Mouse (Mus musculus) myocyte (in vitro differentiated cells): ENCODE results near the gene Hdac5. TPM values are rescaled to one million over a fixed set of nuclear protein-coding genes. Genes with fewer than 3 reads are reported as not detected.
A peak's percentile ranks its signal among the peaks of the same experiment; 100 is the strongest.

ENCODE experiments used
- H3K27me3 ChIP-seq: one replicate; pipeline ENCODE4 v1.6.1; 2011; ENCODE audit not compliant: control insufficient read depth, insufficient read depth, insufficient read length
- H3K36me3 ChIP-seq: one replicate; pipeline ENCODE4 v1.6.1; 2011; ENCODE audit not compliant: control insufficient read depth, insufficient read depth
- H3K4me2 ChIP-seq: one replicate; pipeline ENCODE4 v1.6.1; 2011; ENCODE audit warnings: low read depth, control low read depth
- H3K4me3 ChIP-seq: one replicate; pipeline ENCODE4 v1.5.1; 2011; ENCODE audit warnings: mild to moderate bottlenecking, control low read depth, moderate library complexity
- H3K79me2 ChIP-seq: one replicate; pipeline ENCODE4 v1.6.1; 2011; ENCODE audit not compliant: control insufficient read depth, insufficient read depth
- H3ac ChIP-seq: one replicate; pipeline ENCODE4 v1.6.1; 2011; ENCODE audit not compliant: control insufficient read depth, insufficient read length
- CEBPB ChIP-seq: IDR thresholded peaks from 2 replicates; pipeline ENCODE4 v1.6.1; 2011; ENCODE audit warnings: mild to moderate bottlenecking, moderate library complexity; ENCODE audit not compliant: poor library complexity, insufficient read depth, severe bottlenecking
- E2F4 ChIP-seq: IDR thresholded peaks from one replicate; pipeline ENCODE4 v1.6.1; 2011; ENCODE audit warnings: mild to moderate bottlenecking, control low read depth, moderate library complexity; ENCODE audit not compliant: insufficient read depth
- MAX ChIP-seq: IDR thresholded peaks from one replicate; pipeline ENCODE4 v1.6.1; 2011; ENCODE audit warnings: low read depth, mild to moderate bottlenecking, control low read depth
- MYOD1 ChIP-seq, 3 experiments: IDR thresholded peaks; one replicate each; pipeline ENCODE4 v1.6.1; 2011; ENCODE audit warnings: control low read depth in 2 of 3, low read depth in 2 of 3, mild to moderate bottlenecking in 2 of 3, moderate library complexity in 1 of 3; ENCODE audit not compliant: insufficient read length in 2 of 3, control insufficient read depth in 1 of 3
- MYOG ChIP-seq, 3 experiments: IDR thresholded peaks; one replicate each; pipeline ENCODE4 v1.6.1; 2011; ENCODE audit warnings: control low read depth in 2 of 3, low read depth in 2 of 3, mild to moderate bottlenecking in 2 of 3; ENCODE audit not compliant: insufficient read length in 2 of 3, control insufficient read depth in 1 of 3, insufficient read depth in 1 of 3
- POLR2A ChIP-seq: IDR thresholded peaks from one replicate; pipeline ENCODE4 v1.6.1; 2011; ENCODE audit warnings: low read depth, mild to moderate bottlenecking, control low read depth, moderate library complexity; ENCODE audit not compliant: insufficient read length
- POLR2AphosphoS2 ChIP-seq: IDR thresholded peaks from one replicate; pipeline ENCODE4 v1.6.1; 2011; ENCODE audit warnings: low read depth, control low read depth; ENCODE audit not compliant: insufficient read length
- REST ChIP-seq: IDR thresholded peaks from one replicate; pipeline ENCODE4 v1.6.1; 2011; ENCODE audit warnings: mild to moderate bottlenecking, control low read depth, moderate library complexity; ENCODE audit not compliant: insufficient read depth, insufficient read length
- SRF ChIP-seq: IDR thresholded peaks from one replicate; pipeline ENCODE4 v1.6.1; 2011; ENCODE audit warnings: low read depth; ENCODE audit not compliant: control insufficient read depth, insufficient read length
- TCF12 ChIP-seq: IDR thresholded peaks from one replicate; pipeline ENCODE4 v1.6.1; 2011; ENCODE audit warnings: mild to moderate bottlenecking, control low read depth; ENCODE audit not compliant: poor library complexity, insufficient read depth, severe bottlenecking
- TCF3 ChIP-seq: IDR thresholded peaks from one replicate; pipeline ENCODE4 v1.6.1; 2011; ENCODE audit warnings: low read depth, control low read depth; ENCODE audit not compliant: insufficient read length
- USF1 ChIP-seq: IDR thresholded peaks from one replicate; pipeline ENCODE4 v1.6.1; 2011; ENCODE audit warnings: low read depth, mild to moderate bottlenecking, control low read depth, moderate library complexity
- polyA plus RNA-seq: library from polyadenylated mRNA; unstranded; fragments of >200 nt; fragmentation: generic; extraction: Trizol; gene quantifications from one replicate; pipeline ENCODE4 v1.2.1, GENCODE M21; 2012; ENCODE audit warnings: missing spikeins

Hdac5 gene
- polyA plus RNA-seq, 1 experiment: 77.3 TPM

DNA sequence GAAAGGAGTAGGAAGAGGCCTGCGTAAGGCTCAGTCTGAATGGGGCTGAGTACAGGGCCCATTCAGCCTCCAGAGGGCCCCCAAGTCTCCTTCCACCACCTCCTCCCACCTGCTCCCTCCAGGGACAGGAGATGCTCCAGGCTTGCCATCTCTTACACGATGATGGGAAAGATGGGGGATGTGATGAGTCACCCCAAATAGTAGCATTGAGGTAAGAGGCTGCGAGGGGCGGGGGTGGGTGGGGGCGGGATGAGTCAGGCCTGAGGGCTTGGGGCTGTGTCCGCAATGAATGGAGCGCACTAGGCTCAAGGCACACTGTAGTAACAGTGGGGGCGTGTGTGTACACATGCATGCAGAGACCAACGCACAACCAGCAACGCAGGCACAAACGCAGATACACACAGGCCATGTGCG, 28.6 kb downstream of the Hdac5 start:
- Histone ChIP-seq H3K36me3 (peaks cover 22% of the 10 kb centered on the region), H3K4me2 (peak overlapping the region; percentile 22), H3K4me3 (no peak overlapping the region), H3ac (no peak overlapping the region), H3K27me3 (no peaks in the 10 kb centered on the region), H3K79me2 (no peaks in the 10 kb centered on the region)
- peak; percentile 32 for TF ChIP-seq POLR2A
- peak; percentile 73 for TF ChIP-seq CEBPB
- peak in 1 of 3 experiments; percentile 38 for TF ChIP-seq MYOD1 (IDR thresholded peaks at IDR 0.05; ENCODE audit: control insufficient read depth in 1 of 3, insufficient read length in 2 of 3, low read depth in 2 of 3)
- TF ChIP-seq MYOG (IDR thresholded peaks at IDR 0.05; ENCODE audit: control insufficient read depth in 1 of 3, insufficient read depth in 1 of 3, insufficient read length in 2 of 3, low read depth in 2 of 3): peak in 1 of 3 experiments; percentile 5
- no peak for TF ChIP-seq MAX
- peak; percentile 60 for TF ChIP-seq POLR2AphosphoS2
- no peak for TF ChIP-seq TCF3

DNA sequence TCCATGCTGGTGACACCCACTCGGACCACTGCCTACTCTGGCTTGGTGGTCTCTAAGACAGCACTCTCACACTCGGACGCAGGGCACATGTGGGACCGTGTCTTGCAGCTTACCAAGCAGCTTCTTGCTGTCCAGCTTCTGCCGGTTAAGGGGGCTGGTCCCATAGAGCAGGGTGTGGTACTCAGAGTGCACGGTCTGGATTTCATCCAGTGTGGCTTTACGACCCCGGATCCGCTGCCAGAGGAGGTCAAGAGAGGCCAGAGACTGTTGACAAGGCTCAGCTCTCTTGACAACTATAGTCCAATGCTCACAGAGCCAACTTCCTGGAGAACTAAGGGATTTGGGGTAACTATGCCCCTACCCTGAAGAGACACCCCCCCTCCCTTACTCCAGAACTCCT, 30.1 kb downstream of the Hdac5 start:
- H3K4me3 ChIP-seq: no peak overlapping the region
- no peak overlapping the region for H3K4me2 ChIP-seq
- no peaks in the 10 kb centered on the region for H3K27me3 ChIP-seq
- H3K79me2 ChIP-seq: no peaks in the 10 kb centered on the region
- no peak for TF ChIP-seq SRF
- no peak for TF ChIP-seq CEBPB
- TF ChIP-seq REST: no peak
- TF ChIP-seq POLR2A: no peak
- TF ChIP-seq MAX: no peak
- no peak for TF ChIP-seq MYOD1 (IDR thresholded peaks at IDR 0.05; ENCODE audit: control insufficient read depth in 1 of 3, insufficient read length in 2 of 3, low read depth in 2 of 3)
- TF ChIP-seq TCF12: no peak
- TF ChIP-seq POLR2AphosphoS2: no peak
- no peak for TF ChIP-seq USF1
- TF ChIP-seq E2F4: no peak
- peaks cover 13% of the 10 kb centered on the region for H3K36me3 ChIP-seq
- no peak overlapping the region for H3ac ChIP-seq

DNA sequence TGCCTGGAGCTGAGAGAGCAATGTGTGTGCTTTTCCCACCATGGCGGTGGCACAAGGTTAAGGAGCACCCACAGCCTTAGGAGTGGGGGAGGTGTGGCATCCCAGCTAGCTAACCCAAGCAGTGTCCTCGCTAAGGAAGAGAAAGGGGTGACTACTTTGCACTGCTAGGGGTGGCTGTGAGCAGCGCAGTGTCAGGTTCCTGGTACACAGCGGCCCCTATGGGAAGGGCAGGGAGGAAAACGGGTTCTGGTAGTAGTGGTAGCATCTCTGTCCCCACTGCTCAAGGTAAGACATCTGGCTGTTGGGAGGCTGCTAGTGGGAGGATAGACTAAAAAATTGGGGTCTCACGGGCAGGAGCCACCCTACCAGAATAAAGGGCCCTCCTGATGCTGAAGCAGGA, 31.7 kb downstream of the Hdac5 start:
- H3ac ChIP-seq: no peak overlapping the region
- H3K4me3 ChIP-seq: no peak overlapping the region
- H3K36me3 ChIP-seq: peaks cover 13% of the 10 kb centered on the region
- no peaks in the 10 kb centered on the region for H3K79me2 ChIP-seq
- no peak for TF ChIP-seq POLR2AphosphoS2
- TF ChIP-seq MYOG (IDR thresholded peaks at IDR 0.05; ENCODE audit: control insufficient read depth in 1 of 3, insufficient read depth in 1 of 3, insufficient read length in 2 of 3, low read depth in 2 of 3): no peak
- TF ChIP-seq TCF3: no peak
- TF ChIP-seq POLR2A: no peak
- no peak for TF ChIP-seq MYOD1 (IDR thresholded peaks at IDR 0.05; ENCODE audit: control insufficient read depth in 1 of 3, insufficient read length in 2 of 3, low read depth in 2 of 3)
- no peak for TF ChIP-seq REST
- TF ChIP-seq MAX: no peak
- TF ChIP-seq E2F4: no peak
- no peak for TF ChIP-seq USF1
- TF ChIP-seq CEBPB: no peak
- no peak for TF ChIP-seq SRF
- TF ChIP-seq TCF12: no peak
- H3K4me2 ChIP-seq: no peak overlapping the region
- H3K27me3 ChIP-seq: no peaks in the 10 kb centered on the region

DNA sequence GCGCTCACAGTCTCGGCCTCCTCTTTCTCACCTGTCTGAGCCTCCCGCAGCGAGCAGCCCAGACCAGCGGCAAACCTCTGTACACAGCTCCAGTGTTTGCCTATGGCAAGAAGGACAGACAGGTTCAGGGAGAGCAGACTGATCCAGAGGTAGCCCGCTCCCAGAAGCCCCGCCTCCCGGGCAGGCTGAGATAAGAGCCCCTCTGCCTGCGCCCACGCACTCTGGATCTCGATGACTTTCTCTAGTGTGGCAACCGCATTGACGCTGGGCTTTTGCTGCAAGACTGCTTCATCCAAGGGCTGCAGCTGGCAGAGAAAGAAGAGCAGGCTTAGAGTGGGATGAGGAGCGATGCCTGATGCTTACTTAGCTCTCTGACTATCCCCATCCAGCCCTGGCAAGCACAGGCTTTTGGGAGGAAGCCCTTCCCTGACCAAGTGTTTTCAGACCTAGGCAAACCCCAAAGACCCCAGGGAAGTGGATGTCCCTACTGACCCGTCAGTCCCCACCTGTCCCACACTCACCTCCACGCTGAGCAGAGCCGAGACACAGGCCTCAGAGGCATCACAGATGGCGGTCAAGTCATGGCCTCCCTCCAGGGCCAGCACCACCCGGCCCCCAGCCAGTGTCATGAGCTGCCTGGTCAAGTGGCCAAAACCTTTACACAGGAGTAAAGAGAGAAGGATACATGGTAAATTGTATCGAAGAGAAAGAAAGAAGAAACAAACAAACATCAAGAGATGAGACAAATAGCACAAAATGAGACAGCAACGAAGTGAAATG, 33.8 kb downstream of the Hdac5 start:
- H3K79me2 ChIP-seq: no peaks in the 10 kb centered on the region
- no peak overlapping the region for H3ac ChIP-seq
- no peaks in the 10 kb centered on the region for H3K27me3 ChIP-seq
- TF ChIP-seq SRF: no peak
- peak; percentile 27 for TF ChIP-seq POLR2AphosphoS2
- no peak overlapping the region for H3K4me2 ChIP-seq
- H3K4me3 ChIP-seq: no peak overlapping the region
- H3K36me3 ChIP-seq: peaks cover 8% of the 10 kb centered on the region

DNA sequence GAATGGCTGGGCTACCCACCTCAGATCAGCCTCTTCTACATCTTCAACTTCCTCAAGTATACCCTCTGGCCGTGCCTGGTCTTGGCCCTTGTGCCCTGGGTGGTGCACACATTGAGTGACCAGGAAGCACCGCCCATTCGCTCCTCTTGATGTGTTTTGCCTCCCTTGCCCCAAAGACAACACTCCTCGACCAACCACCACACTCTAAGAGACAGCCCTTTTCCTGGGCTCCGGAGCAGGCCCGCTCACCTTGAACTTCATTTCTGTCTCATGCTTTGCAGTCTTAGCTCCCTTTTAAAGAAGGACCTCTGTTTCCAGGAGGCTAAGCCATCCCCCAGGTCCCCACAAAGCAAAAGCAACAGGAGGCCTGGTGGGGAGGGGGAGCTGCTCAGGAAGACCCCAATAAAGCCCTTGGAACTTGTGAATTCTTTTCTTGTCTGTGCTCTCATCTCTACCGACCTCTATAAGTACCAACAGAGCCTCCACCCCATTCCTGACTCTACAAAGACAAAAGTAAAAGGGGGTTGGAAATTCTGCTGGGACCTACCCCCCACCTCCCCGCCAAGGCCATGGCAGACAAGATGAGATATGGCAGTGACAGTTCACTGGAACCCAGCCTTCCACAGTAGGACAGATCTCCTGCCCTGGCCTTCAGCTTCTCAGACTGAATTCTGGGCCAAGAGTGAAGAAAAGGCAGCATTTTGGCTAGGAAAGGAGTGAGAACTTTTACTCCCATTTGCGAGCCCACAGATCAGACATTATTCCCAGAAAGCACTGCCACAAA, 36.1 kb downstream of the Hdac5 start:
- TF ChIP-seq MYOD1 (IDR thresholded peaks at IDR 0.05; ENCODE audit: control insufficient read depth in 1 of 3, insufficient read length in 2 of 3, low read depth in 2 of 3): no peak
- Histone ChIP-seq H3K4me3 (no peak overlapping the region), H3K27me3 (no peaks in the 10 kb centered on the region), H3K4me2 (no peak overlapping the region), H3K36me3 (peaks cover 6% of the 10 kb centered on the region), H3K79me2 (no peaks in the 10 kb centered on the region), H3ac (no peak overlapping the region)
